9 mouse cellular contexts compared by ENCODE assay signal in genomic region chr16:25061631-25062030, GRCm38 (mm10).
DNase-seq lines count a peak whose midpoint lies in the region; TF ChIP-seq lines count a peak whose summit lies in the region.
"Had no signal": no experiment of that assay in that cellular context is flagged by ENCODE, and none has a peak within 500 bp of the region (broad histone marks: within the 10 kb centered on the region; RNA-seq: fewer than 3 reads in every experiment).

No protein-coding gene starts in this region.

- TF ChIP-seq CTCF in bone marrow macrophage, adult 2 months (IDR thresholded peaks at IDR 0.05; ENCODE audit: low read depth, low read length): no peak
- no peak for TF ChIP-seq CTCF in cerebellum, adult 2 months (IDR thresholded peaks at IDR 0.05; ENCODE audit: borderline replicate concordance, insufficient read depth, low read depth, low read length)

- H3K4me3 ChIP-seq in bone marrow macrophage, adult 2 months (ENCODE audit: insufficient read depth, low read length): no peak overlapping the region
- H3K4me3 ChIP-seq in cerebellum, adult 2 months (replicated peaks; ENCODE audit: insufficient read depth, low read depth, low read length): no peak overlapping the region
- H3K4me3 ChIP-seq: liver, embryonic 12.5 days; midbrain, embryonic 12.5 days had no signal

- peak; percentile 90 for DNase-seq in heart, adult 11 months
- DNase-seq in heart, postnatal 25 days (ENCODE audit: low spot score): no peak
- DNase-seq in urinary bladder, postnatal 25 days (ENCODE audit: low spot score): peak; percentile 44
- DNase-seq in urinary bladder, adult 2 months (ENCODE audit: low spot score): no peak
- no peak for DNase-seq in kidney, adult 9 months
- DNase-seq in cerebellum, adult 2 months: no peak

- H3K27me3 ChIP-seq in cerebellum, adult 2 months (ENCODE audit: control insufficient read depth, insufficient read depth, low read length): no peaks in the 10 kb centered on the region

- 84% methylated on average over 4 of the region's 4 CpGs for WGBS in cerebellum, adult 2 months

- H3K4me1 ChIP-seq in bone marrow macrophage, adult 2 months (ENCODE audit: control insufficient read depth, insufficient read depth, low read length): peaks cover 59% of the 10 kb centered on the region
- peaks cover 12% of the 10 kb centered on the region for H3K4me1 ChIP-seq in cerebellum, adult 2 months (ENCODE audit: control insufficient read depth, insufficient read depth, low read length)

- peak overlapping the region; percentile 90 for H3K27ac ChIP-seq in bone marrow macrophage, adult 2 months (ENCODE audit: insufficient read depth, low read depth, low read length)
- no peak overlapping the region for H3K27ac ChIP-seq in cerebellum, adult 2 months (ENCODE audit: insufficient read depth, low read length)
- H3K27ac ChIP-seq: liver, embryonic 12.5 days; midbrain, embryonic 12.5 days had no signal

- intact Hi-C loops in heart, postnatal 25 days (cut with DNase I): loop anchor here (2.0 to 10.0 kb wide), 5 partner anchors 171 to 779 kb away; no protein-coding TSS in a partner anchor

- TF ChIP-seq POLR2A in bone marrow macrophage, adult 2 months (IDR thresholded peaks at IDR 0.05; ENCODE audit: borderline replicate concordance, low read depth, low read length): no peak
- TF ChIP-seq POLR2A in cerebellum, adult 2 months (IDR thresholded peaks at IDR 0.05; ENCODE audit: borderline replicate concordance, insufficient read depth, low read length): no peak

Comparison
In these comparisons a context has a peak if more than half of its experiments do, and no peak if none do; other contexts are left out.
1. DNase-seq: peak in heart, adult 11 months (single experiment) and urinary bladder, postnatal 25 days (single experiment); none in heart, postnatal 25 days (single experiment), urinary bladder, adult 2 months (single experiment), kidney, adult 9 months (single experiment) and cerebellum, adult 2 months (0 of 2).